Mouse (Mus musculus) subcutaneous adipose tissue, adult 2 months (tissue): Measurements from ENCODE around the gene Asb12. TPM values are rescaled to one million over a fixed set of nuclear protein-coding genes. Genes with fewer than 3 reads are reported as not detected.

Source experiments
- polyA plus RNA-seq: library from polyadenylated mRNA; depleted of rRNA; stranded (reverse); fragments of >200 nt; gene quantifications from 2 replicates; pipeline ENCODE4 v1.2.3, GENCODE M21; 2012; ENCODE audit warnings: low replicate concordance; rRNA removed

Asb12 gene
- polyA plus RNA-seq: 2.6 and 6.2 TPM in 2 replicates

GRCm38 (mm10) chrX:95557887-95558286 is at the start of gene Asb12, which contains the start of gene Pfn5:
Gene Asb12 (minus strand): TSS chrX:95557987.
Gene Pfn5 (plus strand): TSS chrX:95558104.

GRCm38 (mm10) chrX:95444776-95445111 is 113.0 kb downstream of the Asb12 start, which contains the start of gene Amer1:
Gene Amer1 (minus strand): TSS chrX:95444872.

Other genes starting within 250 kb of the Asb12 start
- gene Amer1, start 113.1 kb downstream of the Asb12 start, polyA plus RNA-seq: 6.3 and 9.1 TPM in 2 replicates
- gene Pfn5, start 117 bp upstream of the Asb12 start, polyA plus RNA-seq: not detected in 2 replicates
- gene Zc4h2, start 100.5 kb upstream of the Asb12 start, polyA plus RNA-seq: 2.0 and 5.1 TPM in 2 replicates
- gene Zc3h12b, start 153.7 kb upstream of the Asb12 start, polyA plus RNA-seq: 0.32 and 2.8 TPM in 2 replicates